Mouse (Mus musculus) regulatory T cell (primary cell): ENCODE data around the gene Tmem196.
"Not testable (repeated sequence)": the region's sequence is repeated elsewhere in the genome, so short reads cannot be mapped to it uniquely, and the experiment has no call there.

Experiments
- in situ Hi-C: fragments of 300-600 bp; cut with MboI, MseI; formaldehyde crosslinking; loops from one replicate; pipeline ENCODE4 v1.15.1; 2025; ENCODE audit warnings: high pct_unique_total_duplicates

Gene Tmem196

GRCm38 (mm10) chr12:119945589-119946310 is at the start of gene Tmem196:
Tmem196 (plus strand) TSS chr12:119945822.
- in situ Hi-C loops = no loop called here

- in situ Hi-C loops = no loop called here
Observed at GRCm38 (mm10) chr12:119946311-119946692, 680 bp downstream of the Tmem196 start.

GRCm38 (mm10) chr12:119957041-119957440 is 11.4 kb downstream of the Tmem196 start:
- in situ Hi-C loops = no loop called here

GRCm38 (mm10) chr12:119960730-119961129 is 15.1 kb downstream of the Tmem196 start:
- in situ Hi-C loops = no loop called here

- in situ Hi-C loops = no loop called here
Observed at GRCm38 (mm10) chr12:119965373-119965772, 19.8 kb downstream of the Tmem196 start.

- in situ Hi-C loops = no loop called here
Observed at GRCm38 (mm10) chr12:119970068-119970467, 24.4 kb downstream of the Tmem196 start.

- in situ Hi-C loops = no loop called here
Observed at GRCm38 (mm10) chr12:119981731-119982130, 36.1 kb downstream of the Tmem196 start.

GRCm38 (mm10) chr12:119998267-119998666 is 52.6 kb downstream of the Tmem196 start:
- in situ Hi-C loops = no loop called here

- in situ Hi-C loops = no loop called here
Observed at GRCm38 (mm10) chr12:120004280-120004679, 58.7 kb downstream of the Tmem196 start.

- in situ Hi-C loops = no loop called here
Observed at GRCm38 (mm10) chr12:120014768-120015167, 69.1 kb downstream of the Tmem196 start.

- in situ Hi-C loops = no loop called here
Observed at GRCm38 (mm10) chr12:120015201-120015600, 69.6 kb downstream of the Tmem196 start.

GRCm38 (mm10) chr12:120028089-120028959 is 82.7 kb downstream of the Tmem196 start:
- in situ Hi-C loops = not testable (repeated sequence)
